Mouse (Mus musculus) cerebellum, adult 2 months (tissue): Measurements from ENCODE around the gene Adamtsl3.
"Not testable (repeated sequence)": the region's sequence is repeated elsewhere in the genome, so short reads cannot be mapped to it uniquely, and the experiment has no call there.

Experiments used
- CTCF ChIP-seq: fragments of 200-500 bp; IDR thresholded peaks from 2 replicates; pipeline ENCODE4 v1.5.1; 2011; ENCODE audit warnings: low read depth, mild to moderate bottlenecking, control low read depth, low read length, moderate library complexity, borderline replicate concordance; ENCODE audit not compliant: insufficient read depth
- POLR2A ChIP-seq: fragments of 200-500 bp; IDR thresholded peaks from 2 replicates; pipeline ENCODE4 v1.6.1; 2011; ENCODE audit warnings: low read length, control low read depth, borderline replicate concordance; ENCODE audit not compliant: insufficient read depth

DNA sequence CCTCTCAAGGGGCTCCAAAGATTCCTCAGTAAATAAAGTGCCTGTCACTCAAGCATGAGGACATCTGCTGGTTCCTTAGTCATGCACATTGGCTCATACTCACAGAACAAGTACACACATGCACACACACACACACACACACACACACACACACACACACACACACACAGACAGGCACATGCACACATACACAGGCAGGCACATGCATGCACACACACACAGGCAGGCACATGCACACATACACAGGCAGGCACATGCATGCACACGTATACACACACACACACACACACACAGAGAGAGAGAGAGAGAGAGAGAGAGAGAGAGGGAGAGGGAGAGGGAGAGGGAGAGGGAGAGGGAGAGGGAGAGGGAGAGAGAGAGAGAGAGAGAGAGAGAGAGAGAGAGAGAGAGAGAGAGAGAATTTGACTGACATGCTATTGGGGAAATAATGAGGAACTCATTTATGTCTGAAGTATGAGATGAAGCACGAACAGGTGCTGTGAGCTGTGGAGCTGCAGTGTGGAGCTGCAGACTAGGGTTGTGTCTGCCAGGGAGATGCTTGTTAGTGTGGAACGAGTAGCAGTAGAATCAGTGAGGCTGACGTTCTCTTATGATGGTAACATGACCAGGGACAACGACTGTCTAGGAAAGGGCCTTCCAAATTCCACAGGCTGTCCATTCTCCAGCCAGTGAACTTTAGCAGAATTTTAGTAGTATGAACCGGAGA lies 85.0 kb downstream of the Adamtsl3 start:
- TF ChIP-seq CTCF, POLR2A: not testable (repeated sequence)
